Mouse (Mus musculus) lung, postnatal 0 days (tissue): ENCODE measurements around the gene 4931440F15Rik.

Experiments used
- CTCF ChIP-seq: IDR thresholded peaks from 2 replicates; pipeline ENCODE4 v1.5.1; 2016; ENCODE audit warnings: antibody characterized with exemption, mild to moderate bottlenecking
- EP300 ChIP-seq: IDR thresholded peaks from 2 replicates; pipeline ENCODE4 v1.6.1; 2016; ENCODE audit warnings: antibody characterized with exemption, mild to moderate bottlenecking, control low read depth

- TF ChIP-seq CTCF (no peak), EP300 (no peak)
Measured at GRCm38 (mm10) chr11:29774760-29775159, 50.7 kb downstream of the 4931440F15Rik start.
